Mouse (Mus musculus) heart, adult 2 months (tissue): ENCODE measurements around the gene Tbc1d22a.

ENCODE experiments used
- EP300 ChIP-seq: fragments of 200-500 bp; IDR thresholded peaks from 2 replicates; pipeline ENCODE4 v1.6.1; 2011; ENCODE audit warnings: low read depth, low read length, control low read depth; ENCODE audit not compliant: insufficient read depth
- POLR2A ChIP-seq: fragments of 200-500 bp; IDR thresholded peaks from 2 replicates; pipeline ENCODE4 v1.6.1; 2011; ENCODE audit warnings: mild to moderate bottlenecking, low read depth, low read length, control low read depth; ENCODE audit not compliant: insufficient read depth

DNA sequence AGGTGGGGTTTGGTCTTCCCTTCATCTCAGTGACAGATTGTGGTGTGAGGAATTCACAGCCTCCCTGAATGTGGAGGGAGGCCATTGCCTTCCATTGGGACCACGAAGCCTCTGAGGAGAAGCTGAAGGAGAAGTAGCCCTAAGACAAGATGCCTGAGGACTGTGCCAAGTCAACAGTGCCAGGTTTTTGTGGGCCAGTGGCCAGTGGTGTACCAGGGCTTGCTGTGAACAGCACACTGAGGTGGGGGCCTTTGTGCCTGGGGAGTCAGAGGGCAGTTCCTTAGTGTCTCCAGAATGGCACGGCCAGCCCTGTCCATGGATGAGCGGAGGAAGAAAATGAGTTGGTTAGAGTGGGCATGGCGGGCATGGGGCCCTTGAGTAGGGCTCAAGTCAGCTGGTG, 45.9 kb downstream of the Tbc1d22a start:
- TF ChIP-seq POLR2A (no peak), EP300 (no peak)
